Mouse (Mus musculus) lung, adult 18-20 months (tissue): ENCODE measurements around the gene Agmo.

Source experiments
- DNase-seq, 2 experiments: peaks; one replicate each; pipeline ENCODE4 v3.0.0; 2022; ENCODE audit warnings: mixed read lengths in 2 of 2

Gene Agmo

DNA sequence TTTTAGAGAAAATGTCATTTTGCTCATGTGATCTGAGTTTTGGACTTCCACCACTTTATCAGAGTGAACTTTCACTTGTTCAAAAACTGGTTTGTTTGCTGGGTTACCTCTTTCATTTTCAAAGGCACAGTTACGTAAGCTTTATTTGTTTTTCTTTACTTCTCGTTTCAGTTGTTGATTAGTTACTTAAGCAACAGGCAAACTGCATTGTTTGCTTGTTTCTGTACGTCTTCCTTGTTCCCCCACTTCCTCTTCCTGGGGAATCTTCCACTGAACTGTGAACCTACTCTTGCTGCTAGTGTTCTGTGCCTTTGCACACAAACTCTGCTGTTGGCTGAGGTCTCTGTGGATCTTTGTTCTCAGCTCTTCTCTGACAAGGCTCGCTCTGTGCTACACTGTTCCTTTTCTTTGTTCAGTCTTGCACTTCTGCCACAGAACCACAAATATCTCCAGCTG, at the start of gene Agmo:
Gene Agmo (plus strand): TSS at position 76 of the 456 bp plus-strand sequence.
- DNase-seq = peak; percentile 9 to 40

DNA sequence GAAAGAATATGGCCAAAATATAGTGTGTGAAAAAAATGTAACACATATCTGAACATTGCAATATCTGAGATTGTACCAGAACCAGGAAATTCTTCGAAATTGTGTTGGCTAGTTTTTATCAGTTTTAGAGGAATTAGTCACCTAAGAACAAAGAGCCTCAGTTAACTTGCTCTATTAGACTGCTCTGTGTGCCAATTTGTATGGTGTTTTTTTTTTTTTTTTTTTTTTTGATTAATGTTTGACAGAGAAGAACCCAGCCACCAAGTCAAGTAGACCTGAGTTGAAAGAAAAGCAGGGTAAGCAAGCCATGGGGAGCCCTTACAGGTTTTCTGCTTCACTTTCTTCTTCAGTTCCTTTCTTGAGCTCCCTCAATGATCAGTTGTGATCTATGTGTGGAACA, 10.3 kb upstream of the Agmo start:
- no peak for DNase-seq

DNA sequence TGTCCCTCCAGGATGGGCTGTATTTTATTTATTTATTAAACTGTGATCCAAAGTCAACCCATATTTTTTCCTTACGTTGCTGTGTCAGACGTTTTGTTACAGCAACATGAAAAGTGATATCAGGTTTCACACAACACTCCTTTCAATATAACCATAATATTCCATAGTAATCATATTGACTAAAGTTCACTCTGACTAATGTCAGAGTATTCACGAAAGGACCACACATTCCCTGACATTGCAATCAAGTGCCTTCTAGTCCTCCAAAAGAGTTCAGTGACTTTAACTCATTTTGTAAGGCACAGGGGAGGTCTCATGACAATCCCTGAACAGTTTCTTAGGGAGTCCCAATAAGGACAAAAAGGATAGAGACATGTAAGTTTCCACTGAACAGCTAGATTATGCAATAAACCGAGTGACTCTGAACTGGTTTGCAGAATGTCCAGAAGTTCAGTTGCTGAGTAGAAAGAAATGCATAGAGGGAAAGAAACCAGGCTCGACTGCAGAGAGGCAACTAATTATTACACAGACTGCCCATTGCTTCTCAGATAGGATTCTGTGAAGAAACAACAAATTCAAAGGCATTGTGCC, 371 bp upstream of the Agmo start:
- peak in 1 of 2 experiments; percentile 6 for DNase-seq

DNA sequence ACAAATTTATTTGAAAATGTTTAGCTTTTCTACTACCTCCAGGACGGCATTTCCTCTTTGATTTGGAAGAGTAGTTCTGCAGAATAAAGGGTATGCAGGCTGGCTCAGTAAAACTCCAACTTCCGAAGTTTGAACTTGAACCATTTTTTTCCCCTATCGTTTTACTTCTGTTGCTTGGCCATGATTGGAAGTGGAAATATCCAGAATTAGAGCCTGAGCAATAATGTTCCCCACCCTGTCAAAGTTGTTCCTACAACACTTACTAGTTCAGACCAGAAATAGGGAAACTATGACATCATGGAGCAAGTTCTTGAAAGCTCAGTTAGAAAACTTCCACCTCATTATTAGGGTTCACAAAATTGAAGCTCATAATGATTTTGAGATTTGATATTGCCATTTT, 1.0 kb downstream of the Agmo start:
- DNase-seq = no peak

DNA sequence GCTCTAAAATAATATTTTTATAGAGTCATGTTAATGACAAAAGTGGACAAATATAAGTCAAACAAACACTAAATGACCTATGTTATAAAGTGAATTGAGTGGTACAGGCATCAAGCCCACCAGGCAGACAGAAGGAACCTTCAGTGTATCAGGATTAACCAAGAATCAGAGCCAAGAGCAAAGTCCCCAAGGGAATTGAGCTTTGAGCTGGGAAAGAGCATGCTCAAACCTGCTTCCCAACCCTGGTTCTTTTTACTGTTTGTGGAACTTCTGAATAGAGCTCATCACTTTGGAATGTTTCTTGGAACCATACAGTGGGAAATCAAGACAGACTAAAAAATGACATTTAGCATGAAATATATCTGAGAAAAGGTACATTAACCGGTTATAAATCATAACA, 3.4 kb downstream of the Agmo start:
- DNase-seq = no peak

DNA sequence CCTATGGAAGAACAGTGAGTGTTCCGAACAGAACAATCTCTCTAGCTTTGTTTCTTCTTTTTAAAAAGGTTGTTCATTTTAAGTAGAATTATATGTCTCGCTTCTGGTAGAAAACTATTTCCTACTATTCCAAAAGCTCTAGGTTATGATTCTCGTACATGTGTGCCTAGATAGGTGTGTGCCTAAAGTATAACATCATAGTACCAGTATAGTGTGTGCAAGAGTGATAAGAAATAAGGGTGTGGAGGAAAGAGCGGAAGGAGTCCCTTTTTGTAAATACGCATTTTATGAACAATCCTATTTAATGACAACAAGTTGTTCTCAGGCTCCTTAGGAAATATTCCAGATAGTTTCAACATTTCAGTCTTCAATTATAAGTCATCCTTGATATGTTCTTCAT, 10.2 kb downstream of the Agmo start:
- DNase-seq = no peak

DNA sequence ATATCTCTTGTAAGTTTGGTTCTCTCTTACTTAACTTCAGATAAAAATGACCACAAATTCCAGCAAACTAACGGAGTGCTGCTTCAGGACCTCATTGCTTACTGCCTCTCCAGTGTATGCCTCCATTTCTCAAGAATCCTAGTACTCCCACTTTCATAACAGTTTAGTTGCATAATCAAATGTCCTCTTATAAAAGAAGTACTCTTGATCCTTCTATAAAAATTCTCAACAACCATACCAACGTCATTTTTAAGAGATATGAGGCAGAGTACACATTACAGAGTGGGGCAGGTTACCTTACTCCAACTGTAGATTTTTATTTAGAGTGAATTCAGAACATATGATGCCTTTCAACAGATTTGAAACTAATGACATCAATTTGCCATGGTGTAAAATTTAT, 15.7 kb downstream of the Agmo start:
- peak in 1 of 2 experiments; percentile 19 for DNase-seq

DNA sequence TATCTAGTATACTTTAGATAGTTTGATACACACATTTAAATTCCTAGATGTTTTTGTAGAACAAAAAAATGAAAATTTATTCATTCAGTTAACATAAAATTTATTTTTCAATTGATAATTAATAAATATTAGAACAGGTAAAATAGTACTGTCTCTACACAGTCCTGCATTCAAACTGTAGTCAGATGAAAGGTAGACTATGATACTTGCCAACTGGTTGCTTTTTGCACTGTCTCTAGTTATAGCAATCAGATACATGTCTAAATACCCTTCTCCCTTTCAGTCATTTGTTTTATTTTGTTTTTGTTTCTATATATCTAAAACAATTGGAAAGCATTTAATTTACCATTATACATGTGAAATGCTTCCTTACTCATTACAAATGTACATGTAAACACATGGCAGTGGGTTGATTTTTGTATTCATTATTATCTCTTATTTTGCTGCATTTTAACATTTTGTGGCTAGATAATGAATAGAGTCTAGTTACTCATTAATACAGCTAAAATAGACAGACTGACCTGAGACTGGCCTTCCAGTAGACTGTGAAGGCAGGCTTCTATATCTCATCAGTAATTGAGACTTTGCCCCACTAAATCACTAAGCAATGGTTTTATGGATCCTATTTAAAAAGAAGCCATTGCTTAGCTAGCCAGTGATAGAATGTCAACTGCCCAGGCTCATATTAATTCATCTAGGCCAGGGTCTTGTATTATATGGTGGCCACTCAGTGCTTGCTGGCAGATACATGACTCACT, 18.5 kb downstream of the Agmo start:
- DNase-seq = no peak

DNA sequence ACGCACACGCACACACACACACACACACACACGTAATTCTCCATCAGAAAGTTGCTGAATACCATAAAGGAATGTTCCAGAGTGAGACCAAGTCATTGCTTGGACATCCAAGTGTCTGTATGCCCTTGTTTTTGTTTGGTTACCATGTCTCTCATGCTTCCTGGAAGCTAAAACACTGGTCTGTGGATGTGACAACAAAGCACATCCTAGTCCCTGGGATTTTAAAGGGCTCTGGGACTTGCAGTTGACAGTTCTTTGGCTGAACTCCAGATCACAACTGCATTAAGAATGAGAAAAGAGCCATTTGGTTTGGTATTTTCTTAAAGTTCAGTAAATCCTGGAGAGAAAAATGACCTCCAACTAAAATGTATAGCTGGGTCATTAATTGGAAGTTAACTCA, 22.2 kb downstream of the Agmo start:
- no peak for DNase-seq

DNA sequence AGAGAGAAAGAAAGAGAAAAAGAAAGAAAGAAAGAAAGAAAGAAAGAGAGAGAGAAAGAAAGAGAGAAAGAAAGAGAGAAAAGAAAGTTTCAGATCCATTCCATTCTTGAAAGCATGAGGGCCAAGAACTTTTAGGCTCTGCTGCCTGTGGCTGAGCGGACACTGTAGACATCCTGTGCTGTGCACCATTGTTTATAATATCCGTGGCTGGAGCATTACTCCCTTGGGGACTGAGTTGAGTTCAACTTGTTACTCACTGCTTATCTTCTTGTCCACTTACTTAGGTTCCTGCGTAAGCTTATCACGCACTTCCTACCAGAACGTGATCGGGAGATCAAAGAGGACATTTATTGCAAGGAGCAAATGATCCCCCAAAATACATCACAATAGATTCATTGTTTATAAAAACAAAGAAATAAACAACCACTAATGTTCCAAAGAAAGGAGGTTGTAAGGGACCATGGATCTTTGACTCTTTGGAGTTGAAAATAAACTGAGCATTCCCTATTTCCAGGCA, 27.3 kb downstream of the Agmo start:
- DNase-seq = no peak

DNA sequence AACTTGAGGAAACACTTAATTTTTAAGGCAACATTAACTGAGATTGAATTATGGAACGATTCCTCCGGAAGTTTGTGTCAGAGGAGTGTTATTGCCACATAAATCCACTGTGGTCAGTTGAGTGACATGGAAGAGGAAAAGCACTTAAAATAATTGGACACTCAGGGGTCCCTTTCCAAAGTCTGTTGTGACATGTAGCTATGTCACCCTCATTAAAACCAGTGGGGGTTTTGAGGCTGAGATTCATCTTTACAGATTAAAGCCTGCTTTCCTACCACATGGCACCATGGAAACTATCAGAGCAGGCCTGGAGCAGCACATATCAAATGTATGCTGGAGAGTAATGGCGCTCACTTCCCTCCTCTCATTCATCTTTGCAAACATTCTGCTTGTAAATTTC, 31.2 kb downstream of the Agmo start:
- no peak for DNase-seq

DNA sequence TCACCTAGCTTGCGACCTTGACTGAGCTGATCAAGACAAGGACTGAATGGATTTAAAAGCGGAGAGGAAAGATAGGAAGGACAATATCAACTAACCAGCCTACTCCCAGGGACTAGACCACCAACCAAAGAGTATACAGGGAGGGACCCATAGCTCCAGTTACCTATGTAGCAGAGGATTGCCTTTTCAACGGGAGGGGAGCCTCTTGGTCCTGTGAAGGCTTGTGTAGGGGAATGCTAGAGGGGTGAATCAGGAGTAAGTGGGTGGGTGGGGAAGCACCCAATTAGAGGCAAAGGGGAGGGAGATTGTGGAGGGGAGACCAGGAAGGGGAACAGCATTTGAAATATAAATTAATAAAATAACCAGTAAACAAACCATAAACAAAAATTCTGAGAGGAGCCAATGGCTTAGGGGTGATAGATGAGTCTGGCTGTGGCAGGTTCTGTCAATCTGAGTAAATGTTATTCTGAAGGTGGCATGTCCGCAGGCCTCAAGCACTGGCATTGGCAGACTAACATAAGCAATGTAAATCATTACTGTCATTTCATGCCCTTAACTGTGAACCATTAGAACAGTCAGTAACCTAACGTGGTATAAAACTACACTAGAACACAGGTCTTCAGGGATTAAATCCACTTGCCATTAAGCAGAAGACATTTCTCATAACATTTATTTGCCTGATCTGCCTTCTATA, 32.7 kb downstream of the Agmo start:
- no peak for DNase-seq

DNA sequence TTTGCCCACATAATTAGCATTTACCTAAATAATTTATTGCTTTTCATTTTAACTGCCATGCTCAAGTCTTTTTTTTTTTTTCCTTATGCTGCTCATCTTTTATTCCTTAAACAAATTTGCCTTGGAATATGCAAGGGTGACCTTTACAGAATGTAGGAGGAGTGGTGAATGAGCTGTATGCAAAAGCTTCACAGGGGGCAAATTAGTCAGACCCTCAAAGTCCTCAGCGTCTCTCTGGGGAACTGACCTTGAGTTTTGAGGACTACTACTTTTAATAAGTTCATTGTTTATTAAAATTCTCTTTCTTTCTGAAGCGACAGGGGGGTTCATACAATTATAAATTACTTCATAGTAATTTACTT, 33.2 kb downstream of the Agmo start:
- no peak for DNase-seq

DNA sequence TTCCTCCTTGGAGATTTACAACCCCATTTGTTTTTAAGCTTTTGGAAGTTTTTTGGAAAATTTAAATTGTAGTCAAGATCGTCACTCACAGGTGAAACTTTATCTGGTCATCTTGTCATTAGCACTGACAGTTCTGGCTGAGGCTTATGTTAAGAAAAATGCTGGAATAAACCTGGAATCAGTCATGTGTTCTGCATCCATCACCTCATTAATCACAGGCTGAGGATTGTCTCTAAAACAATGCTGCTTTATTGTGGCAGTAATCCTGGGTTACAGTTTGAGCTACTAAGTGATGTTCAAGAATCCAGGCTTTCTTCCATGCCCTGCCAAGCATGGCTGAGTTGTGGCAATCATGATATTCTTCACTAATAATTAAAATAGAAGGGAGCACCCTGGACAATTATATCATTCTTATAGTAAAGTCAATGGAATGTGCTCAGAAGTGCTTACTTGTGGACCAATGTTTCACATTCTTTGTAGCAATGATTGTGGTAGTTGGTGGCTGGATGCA, 65.6 kb downstream of the Agmo start:
- DNase-seq = no peak

DNA sequence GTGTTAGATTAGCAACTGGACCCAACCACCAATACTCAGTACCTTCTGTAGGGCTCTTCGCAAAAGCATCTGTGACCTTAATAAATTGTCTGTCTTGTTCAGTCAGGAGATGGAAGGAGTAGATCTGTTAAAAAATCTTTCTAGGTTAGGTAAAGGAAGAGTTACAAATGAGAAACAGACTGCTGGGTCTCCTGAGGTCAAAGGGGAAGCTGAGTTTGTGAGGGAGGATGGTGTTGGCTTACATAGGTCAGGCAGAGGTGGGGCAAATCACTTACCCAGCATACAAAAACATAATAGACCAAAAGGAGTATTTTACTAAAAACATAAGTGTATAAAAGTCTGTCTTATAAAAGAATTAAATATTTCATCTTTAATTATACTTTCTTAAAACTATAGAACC, 69.3 kb downstream of the Agmo start:
- DNase-seq = no peak

DNA sequence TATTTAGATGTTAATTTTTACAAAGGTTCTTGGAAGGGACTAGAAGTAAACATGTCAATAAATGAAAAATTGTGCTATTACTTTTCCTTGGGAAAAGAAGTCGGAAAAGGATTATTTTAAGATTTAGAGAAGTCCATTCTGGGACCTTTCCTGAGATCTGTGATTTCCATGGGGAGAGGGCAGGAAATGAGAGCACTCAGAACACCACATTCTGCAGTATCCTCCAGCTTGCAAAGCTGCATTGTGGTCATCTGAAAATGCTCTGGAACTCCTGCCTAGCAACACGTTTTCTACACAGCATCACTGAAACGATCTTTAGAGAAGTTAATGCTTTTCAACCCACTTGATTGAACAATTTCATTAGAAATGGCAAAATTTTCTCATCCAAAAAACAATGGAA, 81.4 kb downstream of the Agmo start:
- no peak for DNase-seq

DNA sequence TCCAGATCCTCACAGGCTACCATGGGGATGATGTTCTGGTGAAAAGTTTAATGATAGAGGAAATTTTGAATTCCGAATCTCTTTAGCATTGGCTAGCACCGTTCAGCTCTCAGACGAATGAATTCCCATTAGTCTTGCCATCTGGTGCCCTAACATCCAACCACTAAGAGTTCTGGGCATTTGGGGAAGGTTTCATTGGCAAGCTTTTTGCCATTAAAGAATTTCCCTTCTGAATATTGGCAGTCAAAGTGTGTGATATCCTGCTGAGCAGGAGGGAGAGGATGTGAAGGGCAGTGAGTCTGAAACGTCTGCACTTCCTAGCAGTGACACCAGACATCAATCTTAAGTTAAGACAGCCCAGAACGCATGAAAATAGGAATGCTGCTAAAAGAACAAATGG, 93.5 kb downstream of the Agmo start:
- no peak for DNase-seq

DNA sequence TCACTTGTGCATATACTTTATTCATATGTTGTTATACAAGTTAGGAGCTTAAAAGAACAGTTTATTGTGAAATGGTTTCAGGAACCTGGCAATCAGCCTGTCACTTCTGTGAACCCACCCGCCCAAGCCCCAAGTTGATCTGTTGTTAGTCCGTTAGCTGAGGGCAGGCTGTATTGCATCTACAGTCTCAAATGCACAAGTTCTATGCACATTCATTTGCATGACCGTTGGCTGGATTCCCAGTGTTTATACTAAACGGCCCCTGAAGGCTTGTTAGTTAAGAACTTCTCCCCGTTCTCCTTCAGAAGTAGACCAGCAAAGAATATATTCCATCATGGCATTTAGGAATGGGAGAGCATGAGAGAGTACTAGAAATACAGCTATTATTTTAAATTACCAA, 102.8 kb downstream of the Agmo start:
- no peak for DNase-seq

DNA sequence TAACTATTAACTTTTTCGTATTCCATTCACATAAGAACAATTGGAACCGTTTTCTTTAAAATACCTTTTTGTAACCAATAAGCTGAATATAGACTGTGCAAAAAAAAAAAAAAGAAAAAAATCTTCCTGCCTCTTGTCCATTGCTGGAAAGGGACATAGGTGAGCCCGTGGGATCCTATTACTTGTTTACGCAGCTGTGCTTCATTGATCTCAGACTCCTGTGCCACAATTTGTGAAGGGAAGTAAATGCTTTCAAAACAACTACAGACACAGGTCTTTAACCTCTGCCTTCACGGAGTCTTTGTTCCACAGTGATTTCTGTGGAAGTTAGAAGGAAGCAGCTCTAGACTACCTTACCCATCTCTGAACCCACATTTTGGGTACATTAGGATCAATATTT, 104.3 kb downstream of the Agmo start:
- no peak for DNase-seq

DNA sequence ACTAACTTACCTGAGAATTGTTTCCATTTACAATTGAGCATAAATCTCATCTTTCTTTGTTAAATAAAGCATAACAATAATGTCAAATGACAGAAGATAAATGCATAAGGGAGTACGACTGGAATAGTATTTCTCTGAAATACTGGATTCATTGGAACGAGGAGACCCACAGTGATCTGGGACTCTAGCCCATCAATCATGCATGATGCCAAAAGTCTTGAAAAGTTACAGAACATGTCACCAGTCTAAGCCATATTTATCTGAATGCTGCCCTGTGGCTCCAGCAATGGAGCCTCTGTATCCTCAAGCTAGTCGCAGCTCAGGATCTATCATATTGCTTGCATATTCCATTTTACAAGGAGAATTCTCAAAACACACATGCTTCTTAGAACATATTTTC, 150.9 kb downstream of the Agmo start:
- DNase-seq = no peak

DNA sequence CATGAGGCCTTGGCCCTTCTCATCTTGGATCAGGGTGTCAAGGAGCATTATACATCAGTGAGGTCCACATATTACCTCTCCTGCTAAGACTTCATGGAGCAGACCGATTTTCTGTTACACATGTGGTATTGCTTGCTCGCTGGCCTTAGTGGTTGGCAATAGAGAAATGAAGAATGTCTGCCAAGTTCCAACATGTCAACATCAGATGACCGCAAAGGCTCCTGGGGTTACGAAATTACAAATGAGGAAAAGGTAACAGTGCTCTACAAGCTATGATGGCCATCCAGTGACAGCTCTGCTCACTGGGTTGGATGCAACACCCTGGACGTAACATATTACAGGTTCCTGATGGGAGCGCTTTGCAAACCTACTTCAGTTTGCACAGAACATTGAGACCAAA, 161.1 kb downstream of the Agmo start:
- peak; percentile 3 for DNase-seq

DNA sequence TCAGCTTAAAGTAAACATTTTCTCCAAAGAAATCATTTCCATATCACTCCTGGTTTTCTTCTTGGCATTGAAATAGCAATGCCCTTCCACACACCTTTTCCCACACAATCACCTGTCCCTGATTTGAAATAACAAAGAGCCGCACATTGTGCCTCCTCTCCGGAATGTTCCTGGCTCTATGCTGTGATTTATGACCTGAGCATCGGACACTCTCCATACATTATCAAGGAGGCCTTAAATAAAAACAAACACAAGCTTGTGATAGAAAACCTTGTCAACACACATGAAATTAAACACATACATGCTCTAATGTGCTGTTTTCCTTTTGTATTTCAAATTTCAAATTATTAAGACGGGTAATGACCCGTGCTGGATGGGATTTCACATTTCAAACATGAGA, 184.9 kb downstream of the Agmo start:
- DNase-seq = no peak

DNA sequence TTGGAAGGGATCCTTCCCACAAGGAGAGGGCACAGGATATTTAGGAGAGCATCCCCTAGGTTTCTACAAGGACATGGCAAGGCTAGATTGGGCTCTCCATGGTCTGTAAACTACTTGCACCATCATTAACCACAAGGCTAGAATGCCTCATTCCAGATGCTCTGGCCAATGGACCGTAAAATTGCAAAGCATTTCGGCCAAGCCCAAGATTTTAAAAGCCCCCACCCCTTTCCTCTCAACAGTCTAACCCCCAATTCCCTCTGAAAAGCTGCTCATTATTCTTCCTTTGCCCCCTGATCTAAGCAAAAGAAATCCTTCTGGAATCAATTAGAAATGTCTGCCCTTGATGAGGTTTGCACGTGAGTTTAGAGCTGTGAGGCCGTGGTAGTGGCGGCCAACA, 185.3 kb downstream of the Agmo start:
- DNase-seq = no peak

DNA sequence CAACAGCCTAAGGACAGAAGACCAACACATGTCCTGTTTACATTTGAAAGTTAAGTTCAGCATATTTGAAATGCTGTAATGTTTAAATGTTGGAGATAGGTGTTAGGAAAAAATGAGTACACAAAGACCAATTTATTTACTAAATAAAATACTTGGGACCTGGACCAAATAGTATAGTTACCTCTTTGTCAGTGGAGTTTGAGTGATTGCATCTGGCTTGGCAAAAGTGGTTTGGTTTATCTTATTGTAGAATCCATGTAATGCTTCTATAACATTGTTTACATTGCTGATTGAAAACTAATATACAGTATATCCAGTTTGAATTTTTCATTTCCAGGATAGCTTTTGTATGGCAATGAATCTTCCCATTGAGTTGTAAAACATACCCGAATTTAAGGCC, 193.0 kb downstream of the Agmo start:
- no peak for DNase-seq
